Mouse (Mus musculus): ENCODE results near the gene Gbp7. TPM values are rescaled to one million over a fixed set of nuclear protein-coding genes. Genes with fewer than 3 reads are reported as not detected.

Gbp7 gene
- polyA plus RNA-seq (2012; ENCODE audit: low replicate concordance), result 2.0 and 3.4 TPM in 2 replicates

GRCm38 (mm10) chr3:142530087-142530953 is at the start of gene Gbp7:
Gene Gbp7 (plus strand): TSS chr3:142530342.

DNA sequence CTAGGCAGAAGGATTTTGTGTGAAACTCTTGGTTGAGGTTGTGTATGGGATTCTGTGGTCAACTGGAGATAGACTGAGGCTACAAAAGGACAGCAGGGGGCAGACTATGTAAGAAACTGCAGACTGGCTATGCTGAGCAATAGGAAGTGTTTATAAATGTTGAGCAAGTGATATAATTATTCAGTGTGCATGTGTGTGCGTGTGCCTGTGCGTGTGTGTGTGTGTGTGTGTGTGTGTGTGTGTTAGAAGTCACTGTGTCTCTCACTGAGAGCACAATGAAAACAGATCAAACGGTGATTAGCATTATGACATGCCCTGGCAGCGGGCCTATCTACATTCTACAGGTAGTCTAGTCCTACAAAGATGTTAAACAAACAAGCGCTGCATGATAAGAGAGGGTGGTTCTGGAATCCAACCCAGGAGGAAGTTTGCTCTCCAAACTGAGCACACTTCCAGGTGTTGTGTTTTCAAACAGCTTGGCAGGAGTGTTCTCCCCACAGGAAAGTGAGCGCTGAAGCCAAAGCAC is 36.5 kb upstream of the Gbp7 start, which contains the start of gene Gbp5:
TSS of gene Gbp5 (plus strand) at position 443 of the 526 bp plus-strand sequence.

DNA sequence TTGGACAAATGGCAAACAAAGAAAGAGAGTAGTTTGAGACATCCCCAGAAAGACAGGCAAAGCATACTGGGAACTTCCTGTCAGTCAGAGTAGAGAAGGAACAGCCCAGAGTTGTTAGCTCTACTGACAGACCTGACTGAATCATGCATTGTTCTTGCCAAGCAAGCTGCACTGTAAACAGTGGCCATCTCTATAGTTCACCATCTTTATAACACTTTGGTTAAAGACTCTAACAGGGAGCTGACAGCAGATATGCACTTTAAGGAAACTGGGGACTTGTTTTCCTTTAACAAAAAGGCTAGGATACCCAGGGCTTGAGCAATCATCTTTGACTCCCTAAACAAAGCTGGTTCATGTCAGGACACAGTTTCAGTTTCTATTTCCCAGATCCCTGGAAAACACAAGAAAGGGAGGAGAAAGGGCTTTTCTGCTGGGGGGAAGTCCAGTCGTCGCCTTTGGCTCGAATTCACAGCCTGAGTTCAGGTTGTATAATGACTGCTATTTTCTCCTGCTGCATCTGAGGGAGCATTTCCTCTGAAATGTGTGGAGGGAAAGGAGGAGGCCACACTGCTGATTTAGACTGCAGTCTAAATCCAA is 29.6 kb downstream of the Gbp7 start, which contains the start of gene Gbp3:
TSS of gene Gbp3 (plus strand) at position 395 of the 597 bp plus-strand sequence.

DNA sequence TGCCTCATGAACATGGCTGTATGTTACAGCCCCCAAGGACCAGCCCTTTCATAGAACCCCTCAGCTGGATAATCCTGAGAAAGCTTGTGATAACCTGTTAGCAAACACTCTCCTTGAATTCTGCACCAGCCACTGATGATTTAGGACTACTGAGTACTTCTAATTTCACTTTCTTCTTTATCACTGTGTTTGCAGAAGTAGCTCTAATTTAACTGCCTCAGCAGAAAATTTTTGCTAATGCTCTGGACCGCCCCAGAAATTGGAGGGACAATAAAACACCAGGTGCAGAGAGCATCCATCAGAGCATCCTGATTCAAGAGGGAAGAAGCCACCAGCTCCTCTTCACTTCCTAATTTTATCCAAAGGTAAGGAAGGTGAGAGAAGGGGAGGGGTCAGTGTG is 64.4 kb downstream of the Gbp7 start, which contains the start of gene Gbp2b:
TSS of gene Gbp2b (plus strand) at position 301 of the 400 bp plus-strand sequence.

Other genes with a start within 250 kb of the Gbp7 start
- gene Pdlim5, start 134.6 kb upstream of the Gbp7 start, polyA plus RNA-seq (2012; ENCODE audit: low replicate concordance), result 32.4 and 34.7 TPM in 2 replicates
- gene Gbp5, start 36.4 kb upstream of the Gbp7 start, polyA plus RNA-seq (2012; ENCODE audit: low replicate concordance), result 2.5 and 3.6 TPM in 2 replicates
- gene Gbp3, start 29.7 kb downstream of the Gbp7 start, polyA plus RNA-seq (2012; ENCODE audit: low replicate concordance), result 2.0 and 3.0 TPM in 2 replicates
- 1.2 and 1.4 TPM in 2 replicates for gene Gbp2b, start 64.5 kb downstream of the Gbp7 start, polyA plus RNA-seq (2012; ENCODE audit: low replicate concordance)
- 1.8 and 3.4 TPM in 2 replicates for gene Gbp2, start 90.3 kb downstream of the Gbp7 start, polyA plus RNA-seq (2012; ENCODE audit: low replicate concordance)
- gene Kyat3, start 170.7 kb downstream of the Gbp7 start, polyA plus RNA-seq (2012; ENCODE audit: low replicate concordance), result 1.6 and 2.3 TPM in 2 replicates
- gene Gtf2b, start 234.7 kb downstream of the Gbp7 start, polyA plus RNA-seq (2012; ENCODE audit: low replicate concordance), result 1.7 and 4.3 TPM in 2 replicates

All from hematopoietic multipotent progenitor cell, adult 10-12 weeks (in vitro differentiated cells).